Mouse (Mus musculus): Measurements from ENCODE around the gene Umad1. TPM values are rescaled to one million over a fixed set of nuclear protein-coding genes. Genes with fewer than 3 reads are reported as not detected.

Gene Umad1
- polyA plus RNA-seq, 1 experiment from 2014 or later, result 72.7 TPM

- Histone ChIP-seq H3K9me3 (replicated peaks; ENCODE audit: control insufficient read depth, low read length, poor library complexity, severe bottlenecking) (no peaks in the 10 kb centered on the region; the same call in 1 of the 2 replicates), H3K4me3 (ENCODE audit: low read depth, low read length) (no peak overlapping the region), H3K36me3 (ENCODE audit: control insufficient read depth, insufficient read depth, low read length) (no peaks in the 10 kb centered on the region), H3K4me1 (ENCODE audit: control insufficient read depth, insufficient read depth, low read length) (no peaks in the 10 kb centered on the region), H3K4me2 (ENCODE audit: low read length) (no peak overlapping the region), H3K27me3 (ENCODE audit: control insufficient read depth, insufficient read depth, low read depth, low read length) (no peaks in the 10 kb centered on the region), H3K9ac (ENCODE audit: low read depth, low read length) (no peak overlapping the region), H3K27ac (ENCODE audit: low read length) (no peak overlapping the region)
- 91% methylated on average over 4 of the region's 4 CpGs for WGBS
- ATAC-seq, result no peak
Measured at GRCm38 (mm10) chr6:8474820-8475219, 215.7 kb downstream of the Umad1 start.

- ATAC-seq, result peak; percentile 39; the same call in 1 of the 2 replicates
- WGBS, result 26% methylated on average over 1 of the region's 1 CpGs
Measured at GRCm38 (mm10) chr6:8479176-8479575, 220.1 kb downstream of the Umad1 start.

GRCm38 (mm10) chr6:8484437-8485275 is 225.6 kb downstream of the Umad1 start:
- Histone ChIP-seq H3K27me3 (ENCODE audit: control insufficient read depth, insufficient read depth, low read depth, low read length) (no peaks in the 10 kb centered on the region), H3K9me3 (replicated peaks; ENCODE audit: control insufficient read depth, low read length, poor library complexity, severe bottlenecking) (no peaks in the 10 kb centered on the region), H3K36me3 (ENCODE audit: control insufficient read depth, insufficient read depth, low read length) (no peaks in the 10 kb centered on the region), H3K27ac (ENCODE audit: low read length) (no peak overlapping the region), H3K4me2 (ENCODE audit: low read length) (no peak overlapping the region), H3K9ac (ENCODE audit: low read depth, low read length) (no peak overlapping the region), H3K4me3 (ENCODE audit: low read depth, low read length) (no peak overlapping the region), H3K4me1 (ENCODE audit: control insufficient read depth, insufficient read depth, low read length) (peaks cover 8% of the 10 kb centered on the region; the same call in 1 of the 2 replicates)
- ATAC-seq, result no peak
- 94% methylated on average over 17 of the region's 17 CpGs for WGBS

More at GRCm38 (mm10) chr6:8479176-8479575, 220.1 kb downstream of the Umad1 start:
- H3K27me3 ChIP-seq (ENCODE audit: control insufficient read depth, insufficient read depth, low read depth, low read length), result no peaks in the 10 kb centered on the region
- no peak overlapping the region for H3K9ac ChIP-seq (ENCODE audit: low read depth, low read length)
- H3K9me3 ChIP-seq (replicated peaks; ENCODE audit: control insufficient read depth, low read length, poor library complexity, severe bottlenecking), result no peaks in the 10 kb centered on the region
- no peaks in the 10 kb centered on the region for H3K36me3 ChIP-seq (ENCODE audit: control insufficient read depth, insufficient read depth, low read length)
- no peak overlapping the region for H3K4me2 ChIP-seq (ENCODE audit: low read length)
- H3K4me1 ChIP-seq (ENCODE audit: control insufficient read depth, insufficient read depth, low read length), result no peaks in the 10 kb centered on the region
- no peak overlapping the region for H3K27ac ChIP-seq (ENCODE audit: low read length)
- H3K4me3 ChIP-seq (ENCODE audit: low read depth, low read length), result no peak overlapping the region

GRCm38 (mm10) chr6:8485414-8486175 is 226.5 kb downstream of the Umad1 start:
- H3K4me2 ChIP-seq (ENCODE audit: low read length), result no peak overlapping the region
- H3K9me3 ChIP-seq (replicated peaks; ENCODE audit: control insufficient read depth, low read length, poor library complexity, severe bottlenecking), result no peaks in the 10 kb centered on the region
- no peak overlapping the region for H3K27ac ChIP-seq (ENCODE audit: low read length)
- ATAC-seq, result no peak
- WGBS, result 92% methylated on average over 16 of the region's 16 CpGs
- no peak overlapping the region for H3K9ac ChIP-seq (ENCODE audit: low read depth, low read length)
- no peaks in the 10 kb centered on the region for H3K36me3 ChIP-seq (ENCODE audit: control insufficient read depth, insufficient read depth, low read length)
- H3K27me3 ChIP-seq (ENCODE audit: control insufficient read depth, insufficient read depth, low read depth, low read length), result no peaks in the 10 kb centered on the region
- peaks cover 8% of the 10 kb centered on the region; the same call in 1 of the 2 replicates for H3K4me1 ChIP-seq (ENCODE audit: control insufficient read depth, insufficient read depth, low read length)
- H3K4me3 ChIP-seq (ENCODE audit: low read depth, low read length), result no peak overlapping the region

GRCm38 (mm10) chr6:8486391-8487043 is 227.4 kb downstream of the Umad1 start:
- Histone ChIP-seq H3K4me1 (ENCODE audit: control insufficient read depth, insufficient read depth, low read length) (peaks cover 8% of the 10 kb centered on the region; the same call in 1 of the 2 replicates), H3K9me3 (replicated peaks; ENCODE audit: control insufficient read depth, low read length, poor library complexity, severe bottlenecking) (no peaks in the 10 kb centered on the region), H3K4me2 (ENCODE audit: low read length) (no peak overlapping the region; the same call in 1 of the 2 replicates), H3K36me3 (ENCODE audit: control insufficient read depth, insufficient read depth, low read length) (no peaks in the 10 kb centered on the region), H3K27ac (ENCODE audit: low read length) (no peak overlapping the region), H3K4me3 (ENCODE audit: low read depth, low read length) (no peak overlapping the region), H3K9ac (ENCODE audit: low read depth, low read length) (no peak overlapping the region), H3K27me3 (ENCODE audit: control insufficient read depth, insufficient read depth, low read depth, low read length) (no peaks in the 10 kb centered on the region)
- WGBS, result 62% methylated on average over 17 of the region's 17 CpGs
- peak; percentile 58; the same call in 1 of the 2 replicates for ATAC-seq

- Histone ChIP-seq H3K4me3 (ENCODE audit: low read depth, low read length) (no peak overlapping the region), H3K27ac (ENCODE audit: low read length) (no peak overlapping the region), H3K4me2 (ENCODE audit: low read length) (peak overlapping the region; percentile 31), H3K4me1 (ENCODE audit: control insufficient read depth, insufficient read depth, low read length) (peaks cover 8% of the 10 kb centered on the region; the same call in 1 of the 2 replicates), H3K9me3 (replicated peaks; ENCODE audit: control insufficient read depth, low read length, poor library complexity, severe bottlenecking) (no peaks in the 10 kb centered on the region), H3K9ac (ENCODE audit: low read depth, low read length) (peak overlapping the region; percentile 22; the same call in 1 of the 2 replicates), H3K27me3 (ENCODE audit: control insufficient read depth, insufficient read depth, low read depth, low read length) (no peaks in the 10 kb centered on the region), H3K36me3 (ENCODE audit: control insufficient read depth, insufficient read depth, low read length) (no peaks in the 10 kb centered on the region)
- WGBS, result 21% methylated on average over 20 of the region's 20 CpGs
- ATAC-seq, result peak; percentile 73
Measured at GRCm38 (mm10) chr6:8487044-8487853, 228.2 kb downstream of the Umad1 start.

- Histone ChIP-seq H3K27ac (ENCODE audit: low read length) (no peak overlapping the region), H3K9me3 (replicated peaks; ENCODE audit: control insufficient read depth, low read length, poor library complexity, severe bottlenecking) (no peaks in the 10 kb centered on the region), H3K27me3 (ENCODE audit: control insufficient read depth, insufficient read depth, low read depth, low read length) (no peaks in the 10 kb centered on the region), H3K4me2 (ENCODE audit: low read length) (no peak overlapping the region), H3K4me3 (ENCODE audit: low read depth, low read length) (no peak overlapping the region), H3K4me1 (ENCODE audit: control insufficient read depth, insufficient read depth, low read length) (peaks cover 8% of the 10 kb centered on the region; the same call in 1 of the 2 replicates), H3K36me3 (ENCODE audit: control insufficient read depth, insufficient read depth, low read length) (no peaks in the 10 kb centered on the region), H3K9ac (ENCODE audit: low read depth, low read length) (no peak overlapping the region)
- ATAC-seq, result no peak
- 62% methylated on average over 5 of the region's 5 CpGs for WGBS
Measured at GRCm38 (mm10) chr6:8488249-8488648, 229.2 kb downstream of the Umad1 start.

- Histone ChIP-seq H3K36me3 (ENCODE audit: control insufficient read depth, insufficient read depth, low read length) (no peaks in the 10 kb centered on the region), H3K4me2 (ENCODE audit: low read length) (no peak overlapping the region), H3K9me3 (replicated peaks; ENCODE audit: control insufficient read depth, low read length, poor library complexity, severe bottlenecking) (no peaks in the 10 kb centered on the region), H3K4me1 (ENCODE audit: control insufficient read depth, insufficient read depth, low read length) (peaks cover 8% of the 10 kb centered on the region; the same call in 1 of the 2 replicates), H3K27me3 (ENCODE audit: control insufficient read depth, insufficient read depth, low read depth, low read length) (no peaks in the 10 kb centered on the region), H3K9ac (ENCODE audit: low read depth, low read length) (no peak overlapping the region), H3K4me3 (ENCODE audit: low read depth, low read length) (no peak overlapping the region), H3K27ac (ENCODE audit: low read length) (no peak overlapping the region)
- ATAC-seq, result no peak
- 63% methylated on average over 7 of the region's 7 CpGs for WGBS
Measured at GRCm38 (mm10) chr6:8489266-8489665, 230.2 kb downstream of the Umad1 start.
